Mouse (Mus musculus): Measurements from ENCODE around the gene Rundc3a. TPM values are rescaled to one million over a fixed set of nuclear protein-coding genes. Genes with fewer than 3 reads are reported as not detected.

Gene Rundc3a
- 1 to 10 TPM; 4.3 to 7.9 TPM for polyA plus RNA-seq (2012; fragmentation: generic; extraction: Trizol)

DNA sequence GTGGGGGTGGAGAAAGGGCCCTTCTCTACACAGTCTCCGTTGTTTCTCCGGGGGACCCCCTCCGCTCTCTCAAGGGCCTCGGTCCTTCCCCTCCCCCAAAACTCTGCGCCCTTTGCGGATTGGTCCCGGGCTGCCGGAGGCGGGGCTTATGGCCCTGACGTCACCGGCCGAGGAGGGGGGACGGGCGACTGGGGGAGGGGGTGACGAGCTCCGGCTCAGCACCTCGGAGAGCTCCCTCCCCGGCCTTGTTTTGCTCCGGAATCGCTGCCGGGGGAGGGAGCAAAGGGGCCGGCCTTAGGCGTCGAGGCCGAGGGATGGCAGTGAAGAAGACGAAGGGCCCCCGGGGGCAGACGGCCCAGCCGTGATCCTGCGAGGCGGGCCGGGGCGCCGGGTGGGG, at the start of gene Rundc3a:
Gene Rundc3a, plus strand, starts transcription at position 166 of the 397 bp plus-strand sequence.

DNA sequence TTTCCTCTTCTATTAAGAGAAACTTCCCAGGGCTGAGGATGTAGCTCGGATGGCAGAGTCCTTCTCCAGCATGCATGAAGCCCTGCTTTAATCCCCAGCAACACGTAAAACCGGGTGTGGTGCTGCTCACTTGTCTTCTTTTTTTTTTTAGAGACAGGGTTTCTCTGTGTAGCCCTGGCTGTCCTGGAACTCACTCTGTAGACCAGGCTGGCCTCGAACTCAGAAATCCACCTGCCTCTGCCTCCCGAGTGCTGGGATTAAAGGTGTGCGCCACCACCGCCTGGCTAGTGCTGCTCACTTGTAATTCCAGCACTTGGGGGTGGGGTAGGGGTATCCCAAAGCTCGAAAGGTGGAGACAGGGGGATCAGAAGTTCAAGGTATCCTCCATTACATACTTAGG, 27.1 kb upstream of the Rundc3a start, which contains the start of gene Slc4a1:
Gene Slc4a1, minus strand, starts transcription at position 101 of the 400 bp plus-strand sequence.

DNA sequence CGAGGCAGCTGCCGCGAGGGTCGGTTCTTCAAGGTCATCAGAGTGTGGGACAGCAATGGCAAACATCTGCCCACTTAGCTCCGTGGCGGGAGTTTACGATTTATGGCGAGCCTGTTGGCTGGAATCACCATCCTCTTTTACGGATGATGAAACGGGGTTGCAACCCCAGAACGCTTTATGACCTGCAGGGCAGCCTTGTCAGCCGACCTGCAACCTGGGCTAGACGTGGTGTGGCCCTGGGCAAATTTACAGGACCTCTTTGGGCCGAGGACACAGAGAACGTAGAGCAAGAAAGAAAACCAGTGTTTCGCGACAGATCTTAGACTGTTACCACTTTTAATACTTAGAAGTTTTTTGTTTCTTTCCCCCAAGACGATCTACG, 14.6 kb downstream of the Rundc3a start, which contains the start of gene Slc25a39:
Gene Slc25a39, minus strand, starts transcription at position 113 of the 382 bp plus-strand sequence.

DNA sequence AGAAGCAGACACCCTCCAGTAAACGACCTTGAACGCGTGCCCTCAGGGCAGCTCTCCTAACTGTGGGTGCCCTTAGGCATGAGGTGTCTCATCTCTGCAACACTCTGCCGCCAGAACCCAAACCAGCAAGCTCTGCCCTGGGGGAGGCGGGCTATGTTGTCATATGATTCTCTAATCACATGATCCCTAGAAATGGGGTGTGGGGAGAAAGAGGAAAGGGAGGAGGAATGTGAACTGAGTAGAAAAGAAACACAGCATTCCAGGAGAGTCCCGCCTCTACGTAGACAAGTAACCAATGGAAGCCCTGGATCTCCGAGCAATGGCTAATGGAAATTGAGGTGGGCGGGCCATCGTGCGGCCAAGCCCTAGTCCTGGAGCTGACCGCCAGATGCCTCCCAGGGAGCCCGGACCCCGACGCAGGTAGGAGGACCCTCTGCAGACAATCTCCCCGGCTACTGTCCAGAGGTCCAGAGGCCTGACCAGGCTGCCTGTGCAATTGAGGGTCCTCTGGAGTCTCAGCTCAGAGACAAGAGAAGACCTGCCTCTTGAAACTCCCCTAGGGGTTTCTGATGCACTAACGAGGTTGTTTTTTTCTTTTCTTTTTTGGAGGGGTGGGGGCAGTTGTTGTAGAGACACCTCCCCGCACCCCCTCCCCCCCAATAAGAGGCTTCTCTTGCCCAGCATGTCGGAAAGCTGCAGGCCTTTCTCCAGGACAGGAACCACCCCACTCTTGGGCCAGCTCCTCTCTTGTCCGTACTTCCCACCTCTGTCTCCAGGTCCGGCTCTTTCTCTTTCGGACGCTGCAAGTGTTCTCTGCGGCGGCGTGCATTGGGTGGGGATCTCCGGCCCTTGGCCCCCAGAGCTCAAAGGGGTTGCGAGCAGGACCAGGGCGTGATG, 37.2 kb downstream of the Rundc3a start, which contains the start of gene Grn:
Gene Grn, plus strand, starts transcription at position 195 of the 897 bp plus-strand sequence.

DNA sequence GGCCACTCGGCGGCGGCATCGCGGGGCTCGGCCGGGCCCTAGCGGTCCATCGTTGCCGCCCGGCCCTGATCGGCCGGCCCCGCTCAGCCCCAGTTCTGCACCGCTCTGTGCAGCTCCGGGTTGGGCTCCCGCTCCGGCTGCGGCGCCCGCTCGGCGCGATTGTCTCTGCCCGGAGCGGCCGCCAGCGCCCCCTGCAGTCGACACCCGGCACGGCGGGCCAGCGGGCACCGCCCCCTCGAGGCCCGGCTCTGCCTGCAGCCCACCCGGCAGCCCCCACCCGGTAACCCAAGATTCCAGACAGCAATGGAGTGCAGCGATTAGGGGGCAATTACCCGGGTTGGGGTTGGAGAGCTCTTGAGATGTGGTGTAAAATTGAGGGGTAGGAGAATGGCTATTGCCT, 54.3 kb downstream of the Rundc3a start, which contains the start of gene Fam171a2:
Gene Fam171a2, minus strand, starts transcription at position 186 of the 400 bp plus-strand sequence.

Other genes with a start within 250 kb of the Rundc3a start
- not detected for gene Nags, start 247.9 kb upstream of the Rundc3a start, polyA plus RNA-seq (2012; fragmentation: generic; extraction: Trizol)
- 10 to 100 TPM; 24.0 to 44.0 TPM for gene Tmem101, start 237.0 kb upstream of the Rundc3a start, polyA plus RNA-seq (2012; fragmentation: generic; extraction: Trizol)
- gene Lsm12, start 208.1 kb upstream of the Rundc3a start, polyA plus RNA-seq (2012; fragmentation: generic; extraction: Trizol), result 10 to 100 TPM; 17.9 to 37.4 TPM
- gene G6pc3, start 203.8 kb upstream of the Rundc3a start, polyA plus RNA-seq (2012; fragmentation: generic; extraction: Trizol), result 100 to 1,000 TPM in 1 of 2 experiments, 10 to 100 TPM in 1; 80.3 to 103 TPM
- 100 to 1,000 TPM; 104 to 125 TPM for gene Hdac5, start 163.2 kb upstream of the Rundc3a start, polyA plus RNA-seq (2012; fragmentation: generic; extraction: Trizol)
- gene BC030867, start 144.5 kb upstream of the Rundc3a start, polyA plus RNA-seq (2012; fragmentation: generic; extraction: Trizol), result 10 to 100 TPM in 1 of 2 experiments, 1 to 10 TPM in 1; 9.6 to 23.1 TPM
- under 1 TPM in 1 of 2 experiments, not detected in 1; 0.02 TPM for gene Asb16, start 124.7 kb upstream of the Rundc3a start, polyA plus RNA-seq (2012; fragmentation: generic; extraction: Trizol)
- 10 to 100 TPM; 21.1 to 73.1 TPM for gene Tmub2, start 108.5 kb upstream of the Rundc3a start, polyA plus RNA-seq (2012; fragmentation: generic; extraction: Trizol)
- gene Atxn7l3, start 96.8 kb upstream of the Rundc3a start, polyA plus RNA-seq (2012; fragmentation: generic; extraction: Trizol), result 10 to 100 TPM; 20.5 to 42.9 TPM
- gene Ubtf, start 73.7 kb upstream of the Rundc3a start, polyA plus RNA-seq (2012; fragmentation: generic; extraction: Trizol), result 10 to 100 TPM; 31.9 to 89.4 TPM
- not detected for gene Slc4a1, start 27.2 kb upstream of the Rundc3a start, polyA plus RNA-seq (2012; fragmentation: generic; extraction: Trizol)
- 100 to 1,000 TPM; 249 to 543 TPM for gene Slc25a39, start 14.5 kb downstream of the Rundc3a start, polyA plus RNA-seq (2012; fragmentation: generic; extraction: Trizol)
- 100 to 1,000 TPM; 147 to 420 TPM for gene Grn, start 36.9 kb downstream of the Rundc3a start, polyA plus RNA-seq (2012; fragmentation: generic; extraction: Trizol)
- gene Fam171a2, start 54.3 kb downstream of the Rundc3a start, polyA plus RNA-seq (2012; fragmentation: generic; extraction: Trizol), result 10 to 100 TPM; 12.6 to 60.7 TPM
- gene Itga2b, start 76.7 kb downstream of the Rundc3a start, polyA plus RNA-seq (2012; fragmentation: generic; extraction: Trizol), result 10 to 100 TPM in 1 of 2 experiments, 1 to 10 TPM in 1; 7.5 to 84.4 TPM
- 10 to 100 TPM in 1 of 2 experiments, under 1 TPM in 1; 0.87 to 13.3 TPM for gene Gpatch8, start 163.0 kb downstream of the Rundc3a start, polyA plus RNA-seq (2012; fragmentation: generic; extraction: Trizol)
- under 1 TPM; 0.05 to 0.70 TPM for gene Gm11627, start 186.1 kb downstream of the Rundc3a start, polyA plus RNA-seq (2012; fragmentation: generic; extraction: Trizol)
- gene Fzd2, start 211.0 kb downstream of the Rundc3a start, polyA plus RNA-seq (2012; fragmentation: generic; extraction: Trizol), result 100 to 1,000 TPM in 1 of 2 experiments, 10 to 100 TPM in 1; 52.1 to 156 TPM